Mouse (Mus musculus): Measurements from ENCODE around the gene Myd88.

DNA sequence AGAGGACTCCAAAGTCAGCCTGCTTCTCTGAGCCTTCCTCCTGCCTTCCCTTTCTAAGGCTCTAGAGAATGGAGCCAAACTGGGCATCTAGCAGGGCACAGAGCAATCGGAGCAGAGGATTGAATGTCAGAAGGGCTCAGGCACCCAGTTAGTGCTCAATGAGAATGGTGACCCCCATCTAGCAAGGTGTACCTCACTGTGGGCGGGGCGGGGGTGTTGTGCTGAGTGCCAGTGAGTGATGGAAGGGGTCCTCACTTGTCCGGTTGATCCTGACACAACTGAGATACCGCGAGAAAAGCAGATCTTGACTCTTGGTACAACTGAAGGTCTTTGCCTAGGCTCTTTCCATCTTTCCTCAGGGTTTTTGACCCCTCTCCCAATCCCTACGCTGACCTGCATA lies 2.1 kb downstream of the Myd88 start:
- TF ChIP-seq POLR2A (IDR thresholded peaks at IDR 0.05; ENCODE audit: low read depth, low read length) (no peak), CTCF (IDR thresholded peaks at IDR 0.05; ENCODE audit: borderline replicate concordance, insufficient read depth, low read length) (no peak)
